Mouse (Mus musculus): Measurements from ENCODE around the gene Nr1i2. TPM values are rescaled to one million over a fixed set of nuclear protein-coding genes. Genes with fewer than 3 reads are reported as not detected.
"Not testable (repeated sequence)": the region's sequence is repeated elsewhere in the genome, so short reads cannot be mapped to it uniquely, and the experiment has no call there.

The Nr1i2 gene
- polyA plus RNA-seq, 2 experiments from 2014 or later, result not detected

DNA sequence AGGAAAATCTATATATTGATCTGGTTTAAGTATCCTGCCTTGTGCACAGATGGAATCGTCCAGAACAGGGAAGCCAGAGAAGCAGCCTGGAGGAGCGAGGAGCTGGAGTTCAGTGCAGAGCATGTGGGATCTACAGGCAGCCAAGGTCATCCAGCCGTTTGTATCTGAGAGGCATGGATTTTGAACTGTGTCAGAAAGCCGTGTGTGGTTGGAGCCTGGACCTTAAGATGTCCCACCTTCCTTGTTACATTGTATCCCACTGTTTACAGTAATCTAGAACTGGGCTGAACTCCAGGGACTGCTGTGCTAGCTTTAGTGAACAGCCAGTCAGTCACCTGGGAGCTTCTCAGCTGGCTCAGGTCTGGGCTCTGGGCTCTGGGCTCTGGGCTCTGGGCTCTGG is 8.1 kb downstream of the Nr1i2 start:
- no peak for ATAC-seq

DNA sequence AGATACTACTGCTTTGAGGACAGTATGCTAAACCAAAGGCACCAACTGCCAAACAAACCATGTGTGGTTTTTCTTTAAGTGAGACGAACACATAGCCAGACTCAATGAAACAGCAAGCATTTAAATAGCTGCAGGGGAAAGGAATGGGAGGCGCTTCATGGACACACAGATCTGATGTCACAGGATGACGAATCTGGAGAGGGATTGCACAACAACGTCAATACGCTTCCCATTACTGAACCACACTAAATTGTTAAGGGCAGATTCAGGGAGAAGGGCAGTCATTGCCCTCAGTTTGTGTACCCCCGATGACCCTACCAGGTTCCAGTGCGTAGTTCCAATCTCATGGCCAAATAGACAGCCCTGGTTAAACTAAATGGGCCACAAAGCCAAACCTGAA is 8.8 kb downstream of the Nr1i2 start:
- ATAC-seq, result no peak

- no peak for ATAC-seq
Measured at GRCm38 (mm10) chr16:38283300-38283699, 11.3 kb downstream of the Nr1i2 start.

DNA sequence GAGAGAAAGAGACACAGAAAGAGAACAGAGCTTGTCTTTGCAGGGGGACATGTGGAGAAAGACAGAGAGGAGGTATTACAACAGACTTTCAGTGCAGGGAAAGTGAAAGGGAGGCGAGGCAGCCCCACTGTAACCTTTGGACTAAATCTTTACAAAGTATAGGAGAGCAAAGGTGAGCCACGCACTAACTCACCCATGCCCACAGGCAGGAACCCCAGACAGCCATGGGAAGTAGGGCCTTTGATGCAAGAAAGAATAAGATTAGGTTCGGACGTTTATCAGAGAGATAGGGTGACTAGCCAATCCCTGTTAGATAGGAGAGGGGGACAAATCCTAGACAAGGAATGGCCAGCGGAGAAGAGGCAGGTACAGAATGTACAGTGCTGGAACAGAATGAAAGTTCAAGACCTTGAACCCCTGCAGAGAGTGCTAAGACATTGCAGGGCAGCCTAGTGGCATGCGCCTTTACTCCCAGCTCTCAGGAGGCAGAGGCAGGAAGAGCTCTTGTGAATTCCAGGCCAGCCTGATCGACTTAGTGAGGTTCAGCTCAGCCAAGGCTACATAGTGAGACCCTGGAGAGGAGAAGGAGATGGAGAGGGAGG is 12.0 kb downstream of the Nr1i2 start:
- no peak for ATAC-seq

- ATAC-seq, result no peak
Measured at GRCm38 (mm10) chr16:38280951-38281350, 13.7 kb downstream of the Nr1i2 start.

GRCm38 (mm10) chr16:38279794-38280193 is 14.8 kb downstream of the Nr1i2 start:
- no peak for ATAC-seq

GRCm38 (mm10) chr16:38274737-38275136 is 19.9 kb downstream of the Nr1i2 start:
- ATAC-seq, result no peak

DNA sequence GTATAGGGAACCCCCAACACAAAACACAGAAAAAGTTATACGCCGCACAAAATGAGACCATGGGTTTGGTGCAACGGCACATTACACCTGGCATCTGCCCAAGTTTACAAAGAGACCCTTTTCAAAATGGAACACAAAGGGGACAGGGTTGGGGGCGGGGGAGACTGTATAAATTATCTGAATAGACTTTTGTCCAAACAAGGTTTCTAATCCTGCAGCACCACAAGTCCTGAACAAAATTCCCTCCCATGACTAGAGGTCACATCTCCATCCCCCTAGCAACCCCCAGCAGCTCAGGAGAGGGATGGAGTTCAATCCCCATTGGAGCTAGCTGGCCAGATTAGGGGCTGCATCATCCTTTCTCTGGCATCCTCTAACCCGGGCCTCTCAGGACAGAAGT is 22.1 kb downstream of the Nr1i2 start:
- ATAC-seq, result no peak

DNA sequence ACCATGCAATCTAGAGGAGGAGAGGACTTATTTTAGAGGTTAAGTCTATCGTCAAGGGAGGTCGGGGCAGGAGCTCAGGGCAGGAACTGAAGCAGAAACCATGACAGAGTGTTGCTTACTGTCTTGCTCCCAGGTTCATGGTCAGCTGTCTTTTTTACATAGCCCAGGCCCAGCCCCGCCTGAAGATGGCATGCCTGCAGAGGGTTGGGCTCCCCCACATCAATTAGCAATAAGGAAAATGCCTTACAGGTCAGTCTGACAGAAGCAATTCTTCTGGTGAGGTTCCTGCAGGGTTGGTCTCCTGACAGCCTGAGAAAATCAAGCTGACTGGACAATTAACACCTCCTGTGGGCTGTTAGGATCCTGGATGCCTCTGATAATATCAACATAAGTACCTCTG is 23.0 kb downstream of the Nr1i2 start:
- no peak for ATAC-seq

GRCm38 (mm10) chr16:38255927-38256326 is 38.7 kb downstream of the Nr1i2 start:
- no peak for ATAC-seq

DNA sequence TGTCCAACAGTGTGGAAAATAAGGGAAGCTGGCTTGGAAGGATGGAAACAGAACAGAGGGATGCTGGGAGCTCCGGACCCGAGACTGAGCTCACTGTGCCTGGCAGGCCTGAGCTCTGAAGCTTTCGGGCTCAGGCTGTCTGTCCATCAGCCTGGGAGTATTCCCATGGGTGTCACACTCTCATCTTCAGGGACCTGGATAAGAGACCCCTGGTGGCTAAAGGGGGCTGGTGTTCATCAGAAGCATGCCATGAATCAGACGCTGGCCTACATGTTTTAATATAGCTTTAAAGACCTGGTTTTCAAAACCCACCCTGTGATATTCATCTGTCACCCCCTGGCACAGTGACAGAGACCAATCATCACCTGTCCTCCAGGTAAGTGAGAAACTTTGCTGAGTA is 39.5 kb downstream of the Nr1i2 start:
- no peak for ATAC-seq

- ATAC-seq, result no peak
Measured at GRCm38 (mm10) chr16:38254001-38254400, 40.6 kb downstream of the Nr1i2 start.

DNA sequence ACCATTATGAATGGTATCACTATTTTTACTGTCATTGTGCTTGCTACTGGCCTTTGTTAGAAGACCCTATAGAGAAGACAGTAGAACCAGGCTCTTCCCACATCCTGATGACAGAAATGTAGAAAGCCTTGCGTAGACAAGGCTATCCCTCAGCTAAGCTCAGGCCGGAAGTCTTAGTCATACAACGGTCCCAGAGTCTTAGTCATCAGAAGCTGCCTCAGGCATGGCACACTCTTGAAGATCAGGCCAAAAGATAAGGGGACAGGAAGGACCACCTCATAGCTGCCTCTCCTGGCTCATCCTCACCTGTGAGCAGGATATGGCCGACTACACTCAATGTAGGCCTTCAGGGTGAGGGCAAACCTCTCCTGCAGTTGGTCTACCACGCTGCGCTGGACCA is 44.2 kb downstream of the Nr1i2 start:
- no peak for ATAC-seq

- no peak for ATAC-seq
Measured at GRCm38 (mm10) chr16:38248331-38248961, 46.2 kb downstream of the Nr1i2 start.

DNA sequence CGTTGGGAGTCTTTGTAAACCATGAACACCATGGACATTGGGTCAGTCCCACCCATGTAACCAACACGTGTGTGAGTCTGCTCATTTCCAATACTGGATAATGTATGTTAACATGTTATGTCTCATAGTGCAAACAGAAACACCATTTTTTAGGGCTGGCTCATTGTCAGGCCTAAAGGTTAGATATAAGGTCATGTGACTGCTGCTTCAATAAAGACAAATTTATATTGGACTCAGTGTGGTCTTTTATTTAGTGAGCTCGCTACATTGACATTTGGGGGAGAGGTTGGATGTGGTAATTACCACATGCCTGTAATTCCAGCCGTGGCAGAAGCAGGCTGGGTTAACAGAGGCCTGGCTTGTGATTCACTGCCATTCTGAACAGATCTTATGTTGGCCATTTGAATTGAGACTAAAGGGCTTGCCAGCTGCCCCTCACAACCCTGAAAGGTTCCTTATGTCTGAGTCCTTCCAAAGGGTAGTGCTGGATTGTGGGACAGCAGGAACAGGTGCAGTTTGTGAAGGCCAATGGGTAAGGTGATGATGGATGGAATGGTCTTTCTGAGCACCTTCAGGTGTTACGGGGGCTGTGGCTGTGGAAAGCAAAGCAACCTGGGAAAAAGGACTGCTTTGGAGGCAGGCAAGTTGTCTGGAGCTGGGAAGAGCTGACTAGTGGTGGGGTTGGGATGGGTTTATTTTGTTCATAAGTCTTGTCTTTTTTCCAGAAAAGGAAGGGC is 48.6 kb downstream of the Nr1i2 start:
- ATAC-seq, result no peak

- no peak for ATAC-seq
Measured at GRCm38 (mm10) chr16:38245379-38245778, 49.2 kb downstream of the Nr1i2 start.

- ATAC-seq, result no peak
Measured at GRCm38 (mm10) chr16:38244111-38244510, 50.5 kb downstream of the Nr1i2 start.

- no peak for ATAC-seq
Measured at GRCm38 (mm10) chr16:38240167-38240566, 54.5 kb downstream of the Nr1i2 start.

- peak; percentile 93 for ATAC-seq
Measured at GRCm38 (mm10) chr16:38239729-38240128, 54.9 kb downstream of the Nr1i2 start.

DNA sequence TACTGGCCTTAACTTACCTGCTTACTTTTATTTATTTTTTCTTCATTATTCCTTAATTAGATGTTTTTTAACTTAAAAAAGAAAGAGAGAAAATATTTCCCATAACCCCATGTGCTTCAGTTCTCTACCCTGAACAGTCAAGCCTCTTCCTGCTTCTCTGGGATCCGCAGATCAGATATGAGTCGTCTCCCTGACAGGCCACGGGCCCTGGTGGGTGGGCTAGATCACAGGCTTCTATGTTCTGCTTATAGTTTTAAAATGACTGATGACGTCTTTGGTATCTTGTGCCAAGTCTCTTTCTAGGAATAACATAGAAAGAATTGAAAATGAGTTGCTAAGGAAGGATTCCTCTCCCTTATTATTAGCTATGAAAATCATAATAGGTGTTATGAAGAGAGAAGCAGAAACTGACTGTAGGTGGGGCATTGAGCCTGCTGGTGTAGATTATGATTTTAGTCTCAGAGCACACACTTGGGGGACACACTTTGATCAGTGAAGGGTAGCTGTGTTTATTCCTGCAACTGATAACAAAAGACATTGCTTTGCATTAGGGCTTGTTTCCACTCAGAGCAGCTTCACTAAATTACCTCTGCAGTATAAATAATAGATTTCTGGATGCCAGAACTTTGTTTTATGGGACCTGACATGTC is 57.6 kb downstream of the Nr1i2 start:
- no peak for ATAC-seq

GRCm38 (mm10) chr16:38222491-38222890 is 72.1 kb downstream of the Nr1i2 start:
- not testable (repeated sequence) for ATAC-seq

DNA sequence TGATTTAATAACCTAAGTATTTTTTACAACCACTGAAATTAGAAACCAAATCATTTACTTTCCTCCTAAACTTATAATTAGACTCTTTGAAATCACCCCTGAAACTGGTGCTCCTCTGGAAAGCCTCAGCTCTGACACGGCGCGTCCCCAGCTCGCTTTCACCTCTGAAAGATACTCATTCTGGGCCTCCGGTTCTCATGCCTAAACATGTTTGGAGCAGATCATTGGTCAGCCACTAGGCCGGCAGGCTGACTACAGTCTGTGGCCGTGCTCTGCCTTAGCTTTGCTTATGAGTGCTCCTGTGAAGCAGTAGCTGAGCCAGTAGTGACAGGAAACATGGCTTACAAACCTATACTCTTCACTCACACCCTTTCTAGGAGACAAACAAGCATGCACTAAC is 89.4 kb downstream of the Nr1i2 start:
- no peak for ATAC-seq
